Mouse (Mus musculus) neural tube, embryonic 14.5 days (tissue): ENCODE data around the gene Plod2. TPM values are rescaled to one million over a fixed set of nuclear protein-coding genes. Genes with fewer than 3 reads are reported as not detected.

Experiments used
- ATAC-seq: fragments of 200-750 bp; cut with Nextera tagmentation; 2 replicates; pipeline ENCODE4 v1.8.0; 2017; ENCODE audit warnings: low read depth, mild to moderate bottlenecking, moderate TSS enrichment, moderate library complexity
- H3K27ac ChIP-seq: fragments of 300-500 bp; sonication (generic); 2 replicates; pipeline ENCODE4 v1.5.1; 2014; ENCODE audit warnings: low read depth, mild to moderate bottlenecking, control low read depth, low read length, moderate library complexity, mixed read lengths
- H3K27me3 ChIP-seq: fragments of 300-500 bp; sonication (generic); 2 replicates; pipeline ENCODE4 v1.6.1; 2014; ENCODE audit warnings: low read length; ENCODE audit not compliant: control insufficient read depth, insufficient read depth
- H3K36me3 ChIP-seq: fragments of 300-500 bp; sonication (generic); 2 replicates; pipeline ENCODE4 v1.6.1; 2014; ENCODE audit warnings: low read length, mixed read lengths; ENCODE audit not compliant: control insufficient read depth, insufficient read depth
- H3K4me1 ChIP-seq: fragments of 300-500 bp; sonication (generic); 2 replicates; pipeline ENCODE4 v1.6.1; 2014; ENCODE audit warnings: low read length; ENCODE audit not compliant: control insufficient read depth, insufficient read depth
- H3K4me2 ChIP-seq: fragments of 300-500 bp; sonication (generic); 2 replicates; pipeline ENCODE4 v1.6.1; 2014; ENCODE audit warnings: mild to moderate bottlenecking, low read depth, low read length, control low read depth
- H3K4me3 ChIP-seq: fragments of 300-500 bp; sonication (generic); 2 replicates; pipeline ENCODE4 v1.5.1; 2014; ENCODE audit warnings: low read depth, low read length, control low read depth, mixed read lengths
- H3K9ac ChIP-seq: fragments of 300-500 bp; sonication (generic); replicated peaks from 2 replicates; pipeline ENCODE4 v1.6.1; 2014; ENCODE audit warnings: low read depth, mild to moderate bottlenecking, control low read depth, low read length, mixed read lengths
- H3K9me3 ChIP-seq: fragments of 300-500 bp; sonication (generic); 2 replicates; pipeline ENCODE4 v1.6.1; 2016; ENCODE audit warnings: low read length; ENCODE audit not compliant: control insufficient read depth
- WGBS: fragments of 180-500 bp; shearing (Covaris S2); extraction: QIAGEN DNeasy Blood & Tissue Kit; methylation state at CpG from one replicate; pipeline ENCODE4 v1.1.7; 2014; 5-methylcytosine and 5-hydroxymethylcytosine counted together
- polyA plus RNA-seq: library from polyadenylated mRNA; unstranded; fragments of >200 nt; fragmentation: Nextera tagmentation; extraction: Ambion mirVana; gene quantifications from 2 replicates; pipeline ENCODE4 v1.2.1, GENCODE M21; 2014

Gene Plod2
- polyA plus RNA-seq, 1 experiment from 2014 or later, result 13.0 TPM

GRCm38 (mm10) chr9:92563306-92563705 lies 21.3 kb downstream of the Plod2 start:
- Histone ChIP-seq H3K4me2 (no peak overlapping the region), H3K27me3 (no peaks in the 10 kb centered on the region), H3K9ac (no peak overlapping the region), H3K4me1 (peaks cover 11% of the 10 kb centered on the region; the same call in 1 of the 2 replicates), H3K9me3 (no peaks in the 10 kb centered on the region), H3K27ac (no peak overlapping the region), H3K36me3 (no peaks in the 10 kb centered on the region), H3K4me3 (no peak overlapping the region)
- 93% methylated on average over 6 of the region's 6 CpGs for WGBS
- ATAC-seq, result no peak

GRCm38 (mm10) chr9:92564391-92564790 lies 22.4 kb downstream of the Plod2 start:
- H3K4me2 ChIP-seq, result no peak overlapping the region
- 93% methylated on average over 1 of the region's 1 CpGs for WGBS
- H3K4me1 ChIP-seq, result peaks cover 11% of the 10 kb centered on the region; the same call in 1 of the 2 replicates
- H3K36me3 ChIP-seq, result no peaks in the 10 kb centered on the region
- H3K9ac ChIP-seq, result no peak overlapping the region
- no peak overlapping the region for H3K4me3 ChIP-seq
- H3K9me3 ChIP-seq, result no peaks in the 10 kb centered on the region
- no peak for ATAC-seq
- no peak overlapping the region for H3K27ac ChIP-seq
- no peaks in the 10 kb centered on the region for H3K27me3 ChIP-seq

GRCm38 (mm10) chr9:92566234-92566633 lies 24.2 kb downstream of the Plod2 start:
- no peak for ATAC-seq
- Histone ChIP-seq H3K36me3 (no peaks in the 10 kb centered on the region), H3K9me3 (no peaks in the 10 kb centered on the region), H3K27me3 (no peaks in the 10 kb centered on the region), H3K4me1 (peaks cover under 1% of the 10 kb centered on the region; the same call in 1 of the 2 replicates), H3K27ac (no peak overlapping the region), H3K4me2 (no peak overlapping the region), H3K9ac (no peak overlapping the region), H3K4me3 (no peak overlapping the region)
- WGBS, result 85% methylated on average over 3 of the region's 3 CpGs

GRCm38 (mm10) chr9:92567474-92567873 lies 25.5 kb downstream of the Plod2 start:
- no peak for ATAC-seq

GRCm38 (mm10) chr9:92568798-92569197 lies 26.8 kb downstream of the Plod2 start:
- 83% methylated on average over 3 of the region's 3 CpGs for WGBS
- no peak for ATAC-seq
- no peaks in the 10 kb centered on the region for H3K4me1 ChIP-seq

More at GRCm38 (mm10) chr9:92567474-92567873, 25.5 kb downstream of the Plod2 start:
- Histone ChIP-seq H3K36me3 (no peaks in the 10 kb centered on the region), H3K27ac (no peak overlapping the region), H3K9me3 (no peaks in the 10 kb centered on the region), H3K27me3 (no peaks in the 10 kb centered on the region), H3K9ac (no peak overlapping the region), H3K4me3 (no peak overlapping the region), H3K4me2 (no peak overlapping the region), H3K4me1 (no peaks in the 10 kb centered on the region)
- WGBS, result 95% methylated on average over 7 of the region's 7 CpGs

GRCm38 (mm10) chr9:92572376-92573108 lies 30.5 kb downstream of the Plod2 start:
- Histone ChIP-seq H3K27ac (no peak overlapping the region), H3K4me3 (no peak overlapping the region), H3K36me3 (no peaks in the 10 kb centered on the region), H3K4me2 (no peak overlapping the region), H3K9me3 (no peaks in the 10 kb centered on the region), H3K4me1 (no peaks in the 10 kb centered on the region), H3K9ac (no peak overlapping the region), H3K27me3 (no peaks in the 10 kb centered on the region)
- WGBS, result 73% methylated on average over 8 of the region's 8 CpGs
- ATAC-seq, result no peak

More at GRCm38 (mm10) chr9:92568798-92569197, 26.8 kb downstream of the Plod2 start:
- Histone ChIP-seq H3K4me2 (no peak overlapping the region), H3K36me3 (no peaks in the 10 kb centered on the region), H3K9ac (no peak overlapping the region), H3K4me3 (no peak overlapping the region), H3K27ac (no peak overlapping the region), H3K9me3 (no peaks in the 10 kb centered on the region), H3K27me3 (no peaks in the 10 kb centered on the region)

- no peak overlapping the region for H3K27ac ChIP-seq
- no peak overlapping the region for H3K4me2 ChIP-seq
- H3K9ac ChIP-seq, result no peak overlapping the region
- ATAC-seq, result no peak
- no peak overlapping the region for H3K4me3 ChIP-seq
- H3K9me3 ChIP-seq, result no peaks in the 10 kb centered on the region
- H3K27me3 ChIP-seq, result no peaks in the 10 kb centered on the region
- H3K36me3 ChIP-seq, result no peaks in the 10 kb centered on the region
- no peaks in the 10 kb centered on the region for H3K4me1 ChIP-seq
- WGBS, result 86% methylated on average over 5 of the region's 5 CpGs
Measured at GRCm38 (mm10) chr9:92583876-92584275, 41.9 kb downstream of the Plod2 start.

GRCm38 (mm10) chr9:92586025-92586424 lies 44.0 kb downstream of the Plod2 start:
- no peaks in the 10 kb centered on the region for H3K36me3 ChIP-seq
- WGBS, result 49% methylated on average over 1 of the region's 1 CpGs
- no peak overlapping the region for H3K9ac ChIP-seq
- H3K4me2 ChIP-seq, result no peak overlapping the region
- H3K27ac ChIP-seq, result no peak overlapping the region
- no peaks in the 10 kb centered on the region for H3K9me3 ChIP-seq
- no peaks in the 10 kb centered on the region for H3K27me3 ChIP-seq
- ATAC-seq, result no peak
- no peak overlapping the region for H3K4me3 ChIP-seq
- H3K4me1 ChIP-seq, result no peaks in the 10 kb centered on the region

GRCm38 (mm10) chr9:92587391-92587790 lies 45.4 kb downstream of the Plod2 start:
- WGBS, result 97% methylated on average over 8 of the region's 8 CpGs
- Histone ChIP-seq H3K4me3 (no peak overlapping the region), H3K9me3 (no peaks in the 10 kb centered on the region), H3K4me1 (no peaks in the 10 kb centered on the region), H3K27ac (no peak overlapping the region), H3K9ac (no peak overlapping the region), H3K4me2 (no peak overlapping the region), H3K36me3 (no peaks in the 10 kb centered on the region), H3K27me3 (no peaks in the 10 kb centered on the region)
- no peak for ATAC-seq
